Mouse (Mus musculus): ENCODE data around the gene Ntn1. TPM values are rescaled to one million over a fixed set of nuclear protein-coding genes. Genes with fewer than 3 reads are reported as not detected.

Gene Ntn1
- polyA plus RNA-seq, 1 experiment from 2014 or later, result 7.0 TPM

GRCm38 (mm10) chr11:68228941-68229665, 171.5 kb downstream of the Ntn1 start:
- Histone ChIP-seq H3K27me3 (ENCODE audit: insufficient read depth, poor library complexity, severe bottlenecking) (peaks cover 29% of the 10 kb centered on the region), H3K27ac (no peak overlapping the region; the same call in 1 of the 2 replicates), H3K9me3 (no peaks in the 10 kb centered on the region), H3K4me1 (peaks cover 9% of the 10 kb centered on the region), H3K4me3 (no peak overlapping the region), H3K36me3 (no peaks in the 10 kb centered on the region; the same call in 1 of the 2 replicates)
- 67% methylated on average over 18 of the region's 18 CpGs for WGBS
- no peak for DNase-seq (ENCODE audit: low spot score)

GRCm38 (mm10) chr11:68227837-68228236, 172.8 kb downstream of the Ntn1 start:
- no peak for DNase-seq (ENCODE audit: low spot score)
- Histone ChIP-seq H3K4me1 (peaks cover 9% of the 10 kb centered on the region), H3K4me3 (no peak overlapping the region), H3K36me3 (no peaks in the 10 kb centered on the region; the same call in 1 of the 2 replicates), H3K9me3 (no peaks in the 10 kb centered on the region), H3K27ac (no peak overlapping the region), H3K27me3 (ENCODE audit: insufficient read depth, poor library complexity, severe bottlenecking) (peaks cover 29% of the 10 kb centered on the region; the same call in 1 of the 2 replicates)
- 90% methylated on average over 6 of the region's 6 CpGs for WGBS

GRCm38 (mm10) chr11:68226654-68227057, 174.0 kb downstream of the Ntn1 start:
- H3K4me1 ChIP-seq, result peaks cover 9% of the 10 kb centered on the region
- no peak overlapping the region; the same call in 1 of the 2 replicates for H3K27ac ChIP-seq
- WGBS, result 79% methylated on average over 5 of the region's 5 CpGs
- no peak overlapping the region for H3K4me3 ChIP-seq
- no peaks in the 10 kb centered on the region; the same call in 1 of the 2 replicates for H3K36me3 ChIP-seq
- peaks cover 34% of the 10 kb centered on the region; the same call in 1 of the 2 replicates for H3K27me3 ChIP-seq (ENCODE audit: insufficient read depth, poor library complexity, severe bottlenecking)
- H3K9me3 ChIP-seq, result no peaks in the 10 kb centered on the region
- DNase-seq (ENCODE audit: low spot score), result no peak

GRCm38 (mm10) chr11:68223143-68223542, 177.5 kb downstream of the Ntn1 start:
- DNase-seq (ENCODE audit: low spot score), result no peak
- Histone ChIP-seq H3K27me3 (ENCODE audit: insufficient read depth, poor library complexity, severe bottlenecking) (peaks cover 32% of the 10 kb centered on the region), H3K9me3 (no peaks in the 10 kb centered on the region), H3K27ac (no peak overlapping the region), H3K4me1 (peaks cover 13% of the 10 kb centered on the region), H3K4me3 (no peak overlapping the region), H3K36me3 (no peaks in the 10 kb centered on the region; the same call in 1 of the 2 replicates)
- WGBS, result 34% methylated on average over 13 of the region's 13 CpGs

DNA sequence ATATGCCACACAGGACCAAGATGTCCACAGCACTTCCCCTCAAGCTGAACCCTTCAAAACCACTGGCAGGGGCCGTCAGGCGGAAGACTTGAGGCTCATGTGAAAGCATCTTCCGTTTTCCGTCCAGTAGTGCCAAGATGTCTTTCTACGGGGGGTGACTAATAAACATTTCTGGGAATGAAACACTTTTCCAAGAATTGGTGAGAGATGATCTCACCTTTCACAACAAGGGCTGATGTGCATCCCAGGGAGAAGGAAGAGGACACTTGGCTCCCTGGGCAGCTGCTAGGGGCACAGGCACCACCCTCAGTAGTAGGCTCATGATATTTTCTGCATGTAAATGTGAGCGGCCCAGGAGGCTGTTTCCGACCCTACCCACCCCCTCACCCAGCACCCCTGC, 178.4 kb downstream of the Ntn1 start:
- H3K9me3 ChIP-seq, result no peaks in the 10 kb centered on the region

GRCm38 (mm10) chr11:68220733-68221132, 179.9 kb downstream of the Ntn1 start:
- Histone ChIP-seq H3K27me3 (ENCODE audit: insufficient read depth, poor library complexity, severe bottlenecking) (peaks cover 20% of the 10 kb centered on the region), H3K9me3 (no peaks in the 10 kb centered on the region), H3K4me1 (peaks cover 32% of the 10 kb centered on the region), H3K36me3 (no peaks in the 10 kb centered on the region), H3K4me3 (no peak overlapping the region), H3K27ac (no peak overlapping the region)
- WGBS, result 69% methylated on average over 4 of the region's 4 CpGs
- DNase-seq (ENCODE audit: low spot score), result no peak

More for the DNA sequence above, 178.4 kb downstream of the Ntn1 start:
- peaks cover 22% of the 10 kb centered on the region for H3K4me1 ChIP-seq
- DNase-seq (ENCODE audit: low spot score), result no peak
- H3K27ac ChIP-seq, result no peak overlapping the region
- H3K27me3 ChIP-seq (ENCODE audit: insufficient read depth, poor library complexity, severe bottlenecking), result peaks cover 26% of the 10 kb centered on the region
- no peak overlapping the region for H3K4me3 ChIP-seq
- 80% methylated on average over 7 of the region's 7 CpGs for WGBS
- no peaks in the 10 kb centered on the region; the same call in 1 of the 2 replicates for H3K36me3 ChIP-seq

DNA sequence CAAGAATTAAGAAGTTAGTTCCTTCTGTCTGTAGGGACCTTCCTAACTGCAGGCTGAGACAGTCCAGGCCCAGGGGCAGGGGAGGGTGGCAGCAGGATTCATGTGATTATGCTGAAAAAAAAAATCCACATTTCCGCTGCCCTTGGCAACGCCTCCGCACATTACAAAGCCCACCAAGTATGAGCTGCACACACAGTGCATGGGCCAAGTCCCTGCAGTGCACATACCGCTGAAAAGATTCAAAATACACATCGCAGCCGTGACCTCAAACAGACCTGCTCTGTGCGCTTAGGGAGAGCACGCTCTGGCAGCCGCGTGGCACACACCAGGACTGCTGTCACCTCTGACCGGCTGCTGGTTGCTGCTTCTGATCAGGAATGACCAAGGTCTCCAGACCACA, 184.6 kb downstream of the Ntn1 start:
- Histone ChIP-seq H3K9me3 (no peaks in the 10 kb centered on the region), H3K27me3 (ENCODE audit: insufficient read depth, poor library complexity, severe bottlenecking) (no peaks in the 10 kb centered on the region; the same call in 1 of the 2 replicates), H3K4me3 (no peak overlapping the region), H3K36me3 (no peaks in the 10 kb centered on the region), H3K27ac (peak overlapping the region; percentile 71), H3K4me1 (peaks cover 69% of the 10 kb centered on the region)
- WGBS, result 77% methylated on average over 11 of the region's 11 CpGs
- DNase-seq (ENCODE audit: low spot score), result no peak

DNA sequence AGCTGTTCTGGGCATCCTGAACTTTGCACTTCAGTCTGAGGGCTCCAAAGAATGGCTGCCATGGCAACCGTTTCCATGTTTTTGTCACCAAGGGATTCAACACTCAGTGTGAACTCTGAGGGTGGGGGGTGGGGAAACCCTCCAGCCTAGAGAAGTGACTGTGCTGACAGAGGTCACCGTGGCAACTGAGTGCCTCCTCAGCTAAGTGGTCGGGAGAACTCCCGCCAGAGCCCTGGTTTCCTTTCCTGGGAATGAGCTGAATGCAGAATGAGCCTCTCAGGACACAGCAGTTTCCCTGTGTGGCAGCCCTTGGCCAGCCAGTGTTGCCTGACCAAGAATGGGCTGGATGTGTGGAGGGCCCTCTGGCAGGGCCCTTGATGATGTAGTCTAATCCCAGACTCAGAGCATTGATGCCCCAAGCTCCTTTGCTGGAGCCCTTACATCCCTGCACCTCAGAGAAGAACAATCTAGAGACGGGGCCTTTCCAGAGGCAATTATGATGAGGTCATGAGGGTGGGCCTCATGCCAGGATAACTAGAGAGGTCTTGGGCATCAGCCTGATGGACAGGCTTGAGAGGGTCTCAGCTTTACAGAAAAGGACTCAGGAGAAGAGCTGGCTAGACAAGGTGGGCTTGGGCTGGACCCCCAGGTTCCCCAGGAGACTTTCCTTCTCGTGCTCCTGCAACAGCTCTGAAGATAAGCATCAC, 185.3 kb downstream of the Ntn1 start:
- Histone ChIP-seq H3K27ac (peak overlapping the region; percentile 71), H3K36me3 (no peaks in the 10 kb centered on the region), H3K4me1 (peaks cover 70% of the 10 kb centered on the region), H3K27me3 (ENCODE audit: insufficient read depth, poor library complexity, severe bottlenecking) (no peaks in the 10 kb centered on the region; the same call in 1 of the 2 replicates), H3K4me3 (no peak overlapping the region), H3K9me3 (no peaks in the 10 kb centered on the region)
- 23% methylated on average over 6 of the region's 6 CpGs for WGBS
- peak; percentile 86 for DNase-seq (ENCODE audit: low spot score)

GRCm38 (mm10) chr11:68214496-68215205, 186.0 kb downstream of the Ntn1 start:
- Histone ChIP-seq H3K36me3 (no peaks in the 10 kb centered on the region), H3K4me1 (peaks cover 70% of the 10 kb centered on the region), H3K9me3 (no peaks in the 10 kb centered on the region), H3K4me3 (no peak overlapping the region), H3K27me3 (ENCODE audit: insufficient read depth, poor library complexity, severe bottlenecking) (no peaks in the 10 kb centered on the region; the same call in 1 of the 2 replicates), H3K27ac (peak overlapping the region; percentile 32; the same call in 1 of the 2 replicates)
- no peak for DNase-seq (ENCODE audit: low spot score)
- 73% methylated on average over 9 of the region's 9 CpGs for WGBS

GRCm38 (mm10) chr11:68213896-68214295, 186.7 kb downstream of the Ntn1 start:
- no peak for DNase-seq (ENCODE audit: low spot score)
- H3K9me3 ChIP-seq, result no peaks in the 10 kb centered on the region
- H3K27me3 ChIP-seq (ENCODE audit: insufficient read depth, poor library complexity, severe bottlenecking), result no peaks in the 10 kb centered on the region; the same call in 1 of the 2 replicates
- no peak overlapping the region for H3K4me3 ChIP-seq
- WGBS, result 39% methylated on average over 3 of the region's 3 CpGs
- 0 out of 2 replicates have a peak overlapping the region, but pooled peaks have one; percentile 30 for H3K27ac ChIP-seq
- H3K4me1 ChIP-seq, result peaks cover 70% of the 10 kb centered on the region
- no peaks in the 10 kb centered on the region for H3K36me3 ChIP-seq

DNA sequence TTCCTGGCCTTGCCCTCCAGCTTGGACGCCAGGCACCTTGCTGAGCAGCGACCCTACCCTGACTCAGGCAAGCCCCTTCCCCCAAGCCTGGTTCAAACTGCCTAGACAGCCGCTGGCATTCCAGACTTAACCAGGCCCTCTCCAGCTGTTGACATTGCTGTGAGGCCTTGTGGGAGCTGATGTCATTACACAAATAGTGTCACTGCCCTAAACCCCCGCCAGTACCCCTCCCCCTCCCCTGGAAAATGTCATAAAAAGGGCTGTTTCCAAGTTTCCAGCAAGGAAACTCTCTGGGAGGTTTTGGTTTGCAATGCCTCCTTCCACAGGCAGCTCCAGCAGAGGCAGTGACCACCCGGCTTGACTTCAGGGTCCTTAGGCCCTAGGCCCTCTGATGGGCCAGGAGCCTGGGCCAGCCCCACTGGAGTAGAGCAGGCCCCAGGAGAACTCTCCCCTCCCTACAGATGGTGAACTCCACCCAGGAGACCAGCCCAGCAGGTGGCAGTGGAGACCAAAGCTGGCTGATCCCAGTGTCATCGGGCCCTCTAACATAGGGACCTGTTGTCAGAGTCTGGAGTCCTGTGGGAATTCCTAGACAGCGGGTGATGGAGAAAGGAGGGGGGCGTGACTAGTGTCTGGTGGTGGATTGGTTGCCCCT, 188.6 kb downstream of the Ntn1 start:
- Histone ChIP-seq H3K27ac (peak overlapping the region; percentile 72), H3K4me1 (peaks cover 56% of the 10 kb centered on the region)
- peak; percentile 86 for DNase-seq (ENCODE audit: low spot score)

GRCm38 (mm10) chr11:68210714-68211113, 189.9 kb downstream of the Ntn1 start:
- no peak for DNase-seq (ENCODE audit: low spot score)
- Histone ChIP-seq H3K9me3 (no peaks in the 10 kb centered on the region), H3K4me1 (peaks cover 42% of the 10 kb centered on the region), H3K27ac (no peak overlapping the region), H3K27me3 (ENCODE audit: insufficient read depth, poor library complexity, severe bottlenecking) (0 out of 2 replicates have a peak, but pooled peaks cover 5% of the 10 kb centered on the region), H3K36me3 (0 out of 2 replicates have a peak, but pooled peaks cover 5% of the 10 kb centered on the region), H3K4me3 (no peak overlapping the region)
- WGBS, result 91% methylated on average over 5 of the region's 5 CpGs

More for the DNA sequence above, 188.6 kb downstream of the Ntn1 start:
- WGBS, result 27% methylated on average over 8 of the region's 8 CpGs
- Histone ChIP-seq H3K9me3 (no peaks in the 10 kb centered on the region), H3K4me3 (no peak overlapping the region), H3K27me3 (ENCODE audit: insufficient read depth, poor library complexity, severe bottlenecking) (no peaks in the 10 kb centered on the region), H3K36me3 (no peaks in the 10 kb centered on the region)
